Mouse (Mus musculus) forebrain, embryonic 15.5 days (tissue): ENCODE results near the gene Mtfr1l. TPM values are rescaled to one million over a fixed set of nuclear protein-coding genes. Genes with fewer than 3 reads are reported as not detected.

Experiments
- ATAC-seq: fragments of 200-750 bp; cut with Nextera tagmentation; replicated peaks from 2 replicates; pipeline ENCODE4 v1.8.0; 2017; ENCODE audit warnings: mild to moderate bottlenecking, moderate TSS enrichment, moderate library complexity
- H3K27ac ChIP-seq: fragments of 300-500 bp; sonication (generic); replicated peaks from 2 replicates; pipeline ENCODE4 v1.5.1; 2015; ENCODE audit warnings: mild to moderate bottlenecking, inconsistent platforms
- H3K27me3 ChIP-seq: fragments of 300-500 bp; sonication (generic); 2 replicates; pipeline ENCODE4 v1.6.1; 2015; ENCODE audit warnings: inconsistent platforms
- H3K36me3 ChIP-seq: fragments of 300-500 bp; sonication (generic); 2 replicates; pipeline ENCODE4 v1.6.1; 2015; ENCODE audit warnings: mild to moderate bottlenecking, inconsistent platforms
- H3K4me1 ChIP-seq: fragments of 300-500 bp; sonication (generic); 2 replicates; pipeline ENCODE4 v1.6.1; 2015; ENCODE audit warnings: inconsistent platforms
- H3K4me2 ChIP-seq: fragments of 300-500 bp; sonication (generic); replicated peaks from 2 replicates; pipeline ENCODE4 v1.6.1; 2015; ENCODE audit warnings: mild to moderate bottlenecking, inconsistent platforms
- H3K4me3 ChIP-seq: fragments of 300-500 bp; sonication (generic); 2 replicates; pipeline ENCODE4 v1.5.1; 2015; ENCODE audit warnings: mild to moderate bottlenecking, inconsistent platforms
- H3K9ac ChIP-seq: fragments of 300-500 bp; sonication (generic); replicated peaks from 2 replicates; pipeline ENCODE4 v1.6.1; 2015; ENCODE audit warnings: mild to moderate bottlenecking, inconsistent platforms
- H3K9me3 ChIP-seq: fragments of 300-500 bp; sonication (generic); 2 replicates; pipeline ENCODE4 v1.6.1; 2016; ENCODE audit warnings: inconsistent platforms
- WGBS: fragments of 180-500 bp; shearing (Covaris S2); methylation state at CpG from one replicate; pipeline ENCODE4 v1.1.7; 2015; ENCODE audit warnings: mixed read lengths; 5-methylcytosine and 5-hydroxymethylcytosine counted together
- microRNA-seq: library from miRNA; unstranded; fragments of <30 nt; microRNA quantifications from one replicate; pipeline ENCODE4, GENCODE M21; 2016
- polyA plus RNA-seq: library from polyadenylated mRNA; unstranded; fragments of >200 nt; fragmentation: Nextera tagmentation; extraction: Ambion mirVana; gene quantifications from 2 replicates; pipeline ENCODE4 v1.2.1, GENCODE M21; 2015

Gene Mtfr1l
- polyA plus RNA-seq, 1 experiment from 2014 or later: 161 TPM

DNA sequence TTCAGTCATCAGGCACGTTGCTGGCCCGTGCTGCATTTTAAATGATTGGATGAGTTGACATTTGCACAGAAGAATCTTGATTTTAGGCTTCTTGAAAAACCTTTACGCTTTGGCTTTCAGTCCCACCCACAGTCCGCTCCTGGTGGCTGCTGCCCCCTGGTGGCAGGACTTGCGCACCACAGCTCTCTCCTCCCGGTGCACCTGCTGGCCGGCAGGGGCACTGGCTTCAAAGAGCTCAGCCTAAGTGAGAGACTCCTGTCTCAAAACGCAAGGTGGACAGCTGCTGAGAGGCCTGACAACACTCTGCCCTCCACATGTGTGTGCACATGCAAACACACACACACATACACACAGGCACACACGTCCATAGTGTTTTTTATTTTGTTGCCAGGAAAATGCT, 57.2 kb downstream of the Mtfr1l start:
- Histone ChIP-seq H3K27me3 (no peaks in the 10 kb centered on the region), H3K9me3 (no peaks in the 10 kb centered on the region), H3K36me3 (peaks cover 33% of the 10 kb centered on the region), H3K27ac (peak overlapping the region; percentile 73), H3K9ac (no peak overlapping the region), H3K4me2 (no peak overlapping the region), H3K4me3 (no peak overlapping the region), H3K4me1 (peaks cover 34% of the 10 kb centered on the region)
- WGBS: 4% methylated on average over 9 of the region's 9 CpGs
- peak; percentile 67 for ATAC-seq

DNA sequence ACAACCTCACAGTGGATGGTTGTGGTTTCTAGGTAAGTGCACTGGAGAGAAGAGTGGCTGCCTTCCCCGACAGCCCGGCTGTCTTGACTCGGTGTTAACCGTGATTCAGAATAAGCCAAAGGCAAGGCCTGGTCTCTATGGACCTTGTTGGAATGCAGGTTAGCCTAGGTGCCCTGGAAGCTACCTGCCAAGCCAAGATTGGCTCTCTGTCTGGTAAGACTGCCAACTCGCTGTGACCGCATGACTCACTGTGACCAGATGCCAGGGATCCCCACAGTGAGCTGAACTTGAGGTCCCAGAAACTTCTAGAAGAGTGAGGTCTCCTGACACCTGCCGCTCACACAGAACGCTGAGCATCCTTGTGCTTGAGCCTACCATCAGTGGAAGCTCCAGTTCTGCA, 58.3 kb downstream of the Mtfr1l start:
- Histone ChIP-seq H3K27ac (peak overlapping the region; percentile 73), H3K4me2 (no peak overlapping the region), H3K9me3 (no peaks in the 10 kb centered on the region), H3K4me3 (no peak overlapping the region), H3K27me3 (no peaks in the 10 kb centered on the region), H3K36me3 (peaks cover 45% of the 10 kb centered on the region), H3K9ac (no peak overlapping the region), H3K4me1 (peaks cover 46% of the 10 kb centered on the region)
- WGBS: 88% methylated on average over 8 of the region's 8 CpGs
- no peak for ATAC-seq

Small RNAs within 50 kb of the gene (microRNA-seq; reads per million reads assigned to microRNA genes)
- gene Mir6403: not detected

Other genes starting within 250 kb of the Mtfr1l start
- 41.0 and 42.1 TPM in 2 replicates for gene Pdik1l, start 247.5 kb downstream of the Mtfr1l start, polyA plus RNA-seq
- gene Trim63, start 220.3 kb downstream of the Mtfr1l start, polyA plus RNA-seq: 0.13 and 0.24 TPM in 2 replicates
- gene Slc30a2, start 192.2 kb downstream of the Mtfr1l start, polyA plus RNA-seq: 0.05 and 0.11 TPM in 2 replicates
- 0.22 and 0.34 TPM in 2 replicates for gene Extl1, start 151.5 kb downstream of the Mtfr1l start, polyA plus RNA-seq
- 7.7 TPM in 2 replicates for gene Pafah2, start 139.1 kb downstream of the Mtfr1l start, polyA plus RNA-seq
- gene Stmn1, start 67.1 kb downstream of the Mtfr1l start, polyA plus RNA-seq: 7,875 and 7,989 TPM in 2 replicates
- gene Paqr7, start 38.7 kb downstream of the Mtfr1l start, polyA plus RNA-seq: 10.8 and 12.3 TPM in 2 replicates
- 5.1 and 6.8 TPM in 2 replicates for gene Aunip, start 24.4 kb downstream of the Mtfr1l start, polyA plus RNA-seq
- 11.8 and 27.5 TPM in 2 replicates for gene Selenon, start 16.8 kb upstream of the Mtfr1l start, polyA plus RNA-seq
- 2.5 and 2.6 TPM in 2 replicates for gene Man1c1, start 168.9 kb upstream of the Mtfr1l start, polyA plus RNA-seq
- 1.9 and 2.8 TPM in 2 replicates for gene Ldlrap1, start 232.6 kb upstream of the Mtfr1l start, polyA plus RNA-seq